Mouse (Mus musculus): ENCODE measurements around the gene Ptp4a2.

- TF ChIP-seq EP300 (IDR thresholded peaks at IDR 0.05; ENCODE audit: low read depth) = no peak
- no peak for TF ChIP-seq CTCF (IDR thresholded peaks at IDR 0.05; ENCODE audit: low read depth)
Observed at GRCm38 (mm10) chr4:129860456-129860855, 49.4 kb downstream of the Ptp4a2 start.
